Mouse (Mus musculus): ENCODE data around the gene Pou3f3.
A peak's percentile ranks its signal among the peaks of the same experiment; 100 is the strongest.

The Pou3f3 gene

GRCm38 (mm10) chr1:42710995-42711394 lies 15.4 kb downstream of the Pou3f3 start:
- DNase-seq = no peak

DNA sequence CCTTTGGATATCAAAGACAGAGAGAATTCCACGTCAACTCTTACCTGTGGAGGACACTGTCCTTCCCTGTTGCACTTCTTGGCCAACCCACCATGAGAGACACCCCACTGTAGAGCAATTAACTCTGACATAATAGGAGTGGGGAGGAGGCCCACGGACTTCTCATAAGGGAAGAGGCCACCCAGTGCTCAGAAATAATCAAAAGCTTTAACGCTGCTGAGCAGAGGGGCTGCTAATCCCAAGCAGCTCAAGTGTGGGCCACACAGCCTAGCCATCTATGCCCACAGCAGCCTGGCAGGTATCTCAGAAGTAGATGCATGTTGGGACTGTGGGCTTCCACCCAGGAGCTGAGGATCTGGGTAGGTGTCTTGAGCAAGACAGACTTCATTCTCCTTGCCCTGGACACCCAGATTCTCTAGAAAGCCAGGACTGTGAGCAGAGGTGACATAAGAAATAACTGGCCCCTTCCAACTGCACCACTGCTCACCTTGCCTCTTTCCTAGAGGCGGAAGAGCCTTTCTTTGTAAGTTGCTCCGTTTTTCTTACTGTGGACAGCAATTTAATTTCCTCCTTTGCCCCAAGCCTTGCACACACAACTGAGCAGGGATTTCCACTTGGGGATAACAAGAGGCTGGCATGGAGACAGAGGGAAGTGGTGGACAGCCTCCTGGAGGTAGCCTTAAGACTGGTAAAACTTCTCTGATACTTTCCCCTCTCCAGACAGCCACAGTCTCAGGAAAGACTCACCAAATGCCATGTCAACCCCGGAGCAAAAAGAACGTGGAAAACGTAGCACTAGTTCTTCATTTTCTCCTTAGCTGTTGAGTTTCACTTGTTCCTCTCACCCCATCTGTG lies 16.1 kb downstream of the Pou3f3 start:
- no peak for DNase-seq

- DNase-seq = no peak
Observed at GRCm38 (mm10) chr1:42712311-42712690, 16.7 kb downstream of the Pou3f3 start.

GRCm38 (mm10) chr1:42713104-42713932 lies 17.8 kb downstream of the Pou3f3 start:
- DNase-seq = peak in 1 of 2 experiments; percentile 56

DNA sequence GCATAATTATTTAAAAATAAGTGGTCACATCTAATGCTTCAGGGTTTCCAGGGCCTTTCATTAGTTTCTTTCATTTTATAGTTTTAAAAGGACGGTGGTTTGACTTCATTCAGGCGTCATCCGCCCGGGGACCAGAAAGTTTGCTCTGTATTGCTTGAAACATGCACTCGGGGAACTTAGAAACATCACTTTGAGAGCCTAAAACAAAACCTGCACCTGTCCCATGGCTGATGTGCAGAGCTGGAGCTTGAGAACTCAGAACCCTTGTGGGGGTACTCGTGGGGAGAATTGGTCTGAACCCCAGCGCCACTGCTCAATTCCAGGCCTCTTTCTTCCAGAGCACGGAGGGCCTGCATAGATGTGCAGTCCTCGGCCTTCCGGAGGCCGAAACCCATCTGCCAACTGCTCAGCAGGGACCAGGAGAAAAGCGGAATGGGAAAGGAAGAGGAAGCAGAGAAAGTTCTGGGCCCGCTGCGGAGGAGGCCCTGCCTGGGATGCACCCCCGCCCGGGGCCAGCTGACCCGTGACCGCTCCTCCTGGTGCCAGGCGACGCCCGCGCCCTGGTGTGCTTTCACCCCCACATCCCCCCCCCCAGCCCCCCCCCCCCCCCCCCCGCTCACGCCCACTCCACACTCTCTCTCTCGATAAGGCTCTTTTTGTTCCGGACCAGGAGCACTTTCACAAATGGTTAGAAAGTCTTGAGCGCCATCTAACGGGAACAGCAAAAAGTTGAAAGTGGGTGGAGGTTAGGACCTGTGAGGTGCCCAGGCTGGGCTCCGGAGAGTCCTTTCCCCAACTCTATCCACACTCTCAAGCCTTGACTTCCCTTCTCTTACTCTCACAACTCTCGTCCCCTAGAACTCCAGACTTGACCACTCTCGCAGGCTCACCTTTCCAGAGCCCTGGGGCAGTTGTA lies 18.7 kb downstream of the Pou3f3 start:
- DNase-seq = peak; percentile 81

- peak in 1 of 2 experiments; percentile 28 for DNase-seq
Observed at GRCm38 (mm10) chr1:42718549-42718948, 23.0 kb downstream of the Pou3f3 start.

DNA sequence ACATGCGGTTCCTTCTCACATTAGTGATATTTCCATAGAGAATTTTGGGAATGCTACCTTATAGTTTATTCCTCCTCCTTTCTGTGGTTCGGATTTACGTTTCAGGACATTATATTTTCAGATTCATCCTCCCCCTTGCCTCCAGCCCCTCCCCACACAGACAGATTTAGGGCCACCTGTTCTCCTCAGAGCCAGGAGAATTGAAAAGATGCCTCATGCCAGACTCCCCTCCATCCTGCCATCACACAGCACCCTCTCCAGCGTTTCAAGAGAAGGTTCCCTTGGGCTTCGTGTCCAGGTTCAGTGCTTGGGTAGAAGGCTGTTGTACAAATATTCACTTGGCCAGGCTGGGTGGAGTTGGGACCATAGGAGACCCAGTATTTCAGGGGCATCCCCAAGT lies 25.8 kb downstream of the Pou3f3 start:
- no peak for DNase-seq

DNA sequence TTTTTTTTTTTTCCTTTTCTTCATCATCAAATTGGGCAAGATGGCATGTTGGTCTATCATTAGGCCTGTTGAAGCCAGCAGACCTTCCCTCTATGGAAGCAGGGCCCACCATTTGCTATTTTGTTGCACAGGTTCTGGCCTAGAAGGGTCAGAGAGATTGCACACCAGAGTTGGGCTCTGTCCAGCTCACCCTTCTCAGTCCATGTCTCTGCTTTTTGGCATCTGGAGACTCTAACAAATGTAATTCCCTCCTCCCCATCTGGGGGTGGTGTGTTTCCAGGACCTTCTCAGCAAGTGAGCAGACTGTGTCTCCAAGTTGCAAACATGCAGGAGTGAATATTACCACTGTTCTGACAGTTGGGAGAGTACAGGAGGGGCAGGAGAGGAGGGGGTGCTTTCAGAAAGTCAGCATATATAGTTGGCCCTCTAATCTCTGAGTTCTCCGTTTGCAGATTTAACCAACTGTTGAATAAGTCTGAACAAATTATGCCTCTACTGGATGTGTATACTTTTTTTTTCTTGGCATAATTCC lies 28.3 kb downstream of the Pou3f3 start:
- no peak for DNase-seq

GRCm38 (mm10) chr1:42724881-42725280 lies 29.3 kb downstream of the Pou3f3 start:
- DNase-seq = no peak

DNA sequence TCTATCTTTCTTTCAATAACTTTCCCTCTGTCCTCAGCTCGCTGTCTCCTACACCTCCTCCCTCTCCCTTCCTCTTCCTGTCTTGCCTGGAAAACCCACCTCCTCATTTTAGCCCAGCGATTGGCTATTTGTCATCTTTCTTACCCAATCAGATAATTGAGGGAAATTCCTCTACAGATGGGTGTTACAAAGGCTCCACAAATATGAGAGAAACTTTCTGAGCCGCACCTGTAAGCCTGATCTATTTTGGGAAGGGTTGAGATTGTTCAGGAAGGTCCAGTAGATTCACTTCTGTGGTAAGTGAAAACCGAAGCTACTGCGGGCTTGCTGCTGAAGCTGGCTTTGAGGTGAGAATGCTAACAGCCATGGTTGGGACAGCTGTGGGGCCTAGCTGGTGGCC lies 31.6 kb downstream of the Pou3f3 start:
- no peak for DNase-seq

GRCm38 (mm10) chr1:42727676-42728075 lies 32.1 kb downstream of the Pou3f3 start:
- no peak for DNase-seq

GRCm38 (mm10) chr1:42741383-42742241 lies 46.0 kb downstream of the Pou3f3 start:
- DNase-seq = peak; percentile 77

DNA sequence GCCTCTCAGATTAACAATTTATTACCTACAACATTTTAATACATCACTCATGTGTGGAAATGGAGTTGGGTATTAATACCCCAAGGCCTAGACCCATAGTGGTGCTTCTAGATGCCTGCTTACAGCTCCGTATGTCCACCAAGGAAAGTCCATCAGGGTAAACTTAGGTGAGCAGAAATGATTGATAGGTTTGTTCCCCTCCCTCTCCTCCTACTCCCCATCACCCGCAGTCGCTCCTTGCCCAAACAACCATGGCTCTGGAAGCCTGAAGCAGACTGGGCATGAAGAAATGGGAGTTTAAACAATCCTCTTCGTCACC lies 46.6 kb downstream of the Pou3f3 start:
- peak; percentile 35 to 65 for DNase-seq

DNA sequence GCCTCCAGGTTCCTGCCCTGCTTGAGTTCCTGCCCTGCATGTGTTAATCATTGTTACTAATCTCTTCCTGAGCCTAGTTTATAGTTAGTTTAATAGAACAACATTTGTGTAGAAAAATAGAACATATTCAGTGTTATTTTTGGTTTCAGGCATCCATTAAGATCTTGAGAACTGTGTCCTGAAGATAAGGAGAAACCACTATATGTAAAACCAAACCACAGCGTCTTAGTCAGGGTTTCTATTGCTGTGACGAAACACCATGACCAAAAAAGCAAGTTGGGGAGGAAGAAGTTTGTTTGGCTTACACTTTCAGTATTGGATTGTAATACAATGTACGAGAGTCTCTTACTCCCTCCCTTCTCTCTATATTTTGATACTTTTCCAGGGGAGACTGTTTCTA lies 49.5 kb downstream of the Pou3f3 start:
- DNase-seq = no peak

DNA sequence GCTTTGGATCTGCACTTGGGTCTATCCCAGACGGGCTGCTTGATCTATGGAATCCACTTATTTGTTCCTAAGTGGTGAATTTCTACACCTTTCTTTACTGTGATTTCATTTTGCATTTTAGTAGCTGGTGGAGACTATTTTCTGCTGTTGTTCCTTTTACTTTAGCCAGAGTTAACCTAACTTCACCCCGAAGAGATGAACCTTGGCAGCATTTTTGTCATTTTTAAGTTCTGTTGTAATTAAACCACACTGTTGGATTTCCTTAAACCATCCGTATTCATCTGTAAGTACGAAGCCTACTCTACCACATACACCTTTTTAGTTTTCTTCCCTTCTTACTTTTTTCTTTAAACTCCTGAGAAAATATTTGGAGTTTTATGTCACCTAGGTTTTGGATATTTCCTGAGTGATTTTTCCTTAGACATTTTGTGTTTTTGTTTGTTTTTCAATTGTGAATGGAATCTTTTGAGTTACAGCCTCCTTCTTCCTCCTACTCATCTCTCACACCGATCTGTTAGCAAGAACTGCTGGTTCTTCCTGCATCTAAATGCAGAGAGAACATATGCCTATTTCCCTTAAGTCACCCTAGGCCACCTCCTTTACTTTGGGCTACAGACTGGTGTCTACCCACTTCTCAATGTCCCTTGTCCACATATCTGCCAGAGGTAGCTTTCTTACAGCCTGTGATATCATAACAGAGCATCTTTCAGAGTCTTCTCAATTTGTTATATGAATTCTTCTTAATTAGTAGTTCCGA lies 54.1 kb downstream of the Pou3f3 start:
- DNase-seq = no peak

All from kidney, postnatal 36 days (tissue).